Comparison of ENCODE assay signal across 7 mouse cellular contexts in genomic region chr4:150212553-150212971, GRCm38 (mm10). TPM values are rescaled to one million over a fixed set of nuclear protein-coding genes. Genes with fewer than 3 reads are reported as not detected.
A peak's percentile ranks its signal among the peaks of the same experiment; 100 is the strongest.
DNase-seq lines count a peak whose midpoint lies in the region; ATAC-seq lines count a peak whose summit lies in the region.

No protein-coding gene starts in this region.

- peak; percentile 94 for DNase-seq in ES-CJ7 (ENCODE audit: low read depth, low spot score)
- DNase-seq in ZHBTc4 (ENCODE audit: low read depth, low spot score) = peak; percentile 95
- peak; percentile 66 to 76 for DNase-seq in monocyte, adult 2 months (ENCODE audit: low read depth in 1 of 2, low spot score in 2 of 2)
- no peak for DNase-seq in frontal cortex, postnatal 10 days (ENCODE audit: low spot score in 2 of 2)

- H3K36me3 ChIP-seq in forebrain, embryonic 13.5 days (ENCODE audit: poor library complexity, severe bottlenecking) = no peaks in the 10 kb centered on the region
- no peaks in the 10 kb centered on the region for H3K36me3 ChIP-seq in hindbrain, embryonic 15.5 days
- no peaks in the 10 kb centered on the region for H3K36me3 ChIP-seq in liver, embryonic 12.5 days

- no peaks in the 10 kb centered on the region for H3K9me3 ChIP-seq in forebrain, embryonic 13.5 days (replicated peaks)
- H3K9me3 ChIP-seq in hindbrain, embryonic 15.5 days = no peaks in the 10 kb centered on the region
- no peaks in the 10 kb centered on the region for H3K9me3 ChIP-seq in liver, embryonic 12.5 days (replicated peaks)

- no peak overlapping the region for H3K27ac ChIP-seq in forebrain, embryonic 13.5 days
- H3K27ac ChIP-seq in hindbrain, embryonic 15.5 days (replicated peaks) = no peak overlapping the region
- H3K27ac ChIP-seq in liver, embryonic 12.5 days = peak overlapping the region; percentile 41

- peak; percentile 77 for ATAC-seq in forebrain, embryonic 13.5 days
- ATAC-seq in hindbrain, embryonic 15.5 days (ENCODE audit: low FRiP score, low read depth) = 0 out of 2 replicates have a peak, but pooled peaks have one; percentile 56
- ATAC-seq in liver, embryonic 12.5 days = peak; percentile 82

- peak overlapping the region; percentile 52; the same call in 1 of the 2 replicates for H3K9ac ChIP-seq in forebrain, embryonic 13.5 days
- no peak overlapping the region for H3K9ac ChIP-seq in hindbrain, embryonic 15.5 days
- H3K9ac ChIP-seq in liver, embryonic 12.5 days = peak overlapping the region; percentile 59

- H3K4me1 ChIP-seq in forebrain, embryonic 13.5 days = peaks cover 13% of the 10 kb centered on the region; the same call in 1 of the 2 replicates
- H3K4me1 ChIP-seq in hindbrain, embryonic 15.5 days (replicated peaks) = peaks cover 4% of the 10 kb centered on the region; the same call in 1 of the 2 replicates
- H3K4me1 ChIP-seq in liver, embryonic 12.5 days = peaks cover 31% of the 10 kb centered on the region

- peak overlapping the region; percentile 53 for H3K4me2 ChIP-seq in forebrain, embryonic 13.5 days
- H3K4me2 ChIP-seq in hindbrain, embryonic 15.5 days = peak overlapping the region; percentile 56
- peak overlapping the region; percentile 75 for H3K4me2 ChIP-seq in liver, embryonic 12.5 days

- 1% methylated on average over 15 of the region's 15 CpGs for WGBS in forebrain, embryonic 13.5 days
- 2% methylated on average over 15 of the region's 15 CpGs for WGBS in hindbrain, embryonic 15.5 days
- 2% methylated on average over 15 of the region's 15 CpGs for WGBS in liver, embryonic 12.5 days (ENCODE audit: insufficient replicate concordance)

- H3K4me3 ChIP-seq in forebrain, embryonic 13.5 days = peak overlapping the region; percentile 23
- H3K4me3 ChIP-seq in hindbrain, embryonic 15.5 days = peak overlapping the region; percentile 29
- H3K4me3 ChIP-seq in liver, embryonic 12.5 days = peak overlapping the region; percentile 46

- H3K27me3 ChIP-seq in forebrain, embryonic 13.5 days = no peaks in the 10 kb centered on the region
- no peaks in the 10 kb centered on the region for H3K27me3 ChIP-seq in hindbrain, embryonic 15.5 days
- no peaks in the 10 kb centered on the region for H3K27me3 ChIP-seq in liver, embryonic 12.5 days (replicated peaks)

RNA-seq across cellular contexts. Expression of gene Car6, which starts 11.4 kb away (rescaled TPM):
- polyA plus RNA-seq in forebrain, embryonic 13.5 days (2015; fragmentation: Nextera tagmentation; extraction: Ambion mirVana) = 0.16 TPM in 1 of 2 replicates, not detected in the other
- polyA plus RNA-seq in hindbrain, embryonic 15.5 days (2015; fragmentation: Nextera tagmentation; extraction: Ambion mirVana) = not detected in 2 replicates
- polyA plus RNA-seq in liver, embryonic 12.5 days (2016; fragmentation: Nextera tagmentation; extraction: Ambion mirVana) = not detected in 2 replicates

RNA-seq across cellular contexts. Expression of gene Eno1, which starts 24.0 kb away (rescaled TPM):
- polyA plus RNA-seq in forebrain, embryonic 13.5 days (2015; fragmentation: Nextera tagmentation; extraction: Ambion mirVana) = 1,143 and 1,198 TPM in 2 replicates
- 1,126 and 1,158 TPM in 2 replicates for polyA plus RNA-seq in hindbrain, embryonic 15.5 days (2015; fragmentation: Nextera tagmentation; extraction: Ambion mirVana)
- polyA plus RNA-seq in liver, embryonic 12.5 days (2016; fragmentation: Nextera tagmentation; extraction: Ambion mirVana) = 1,241 and 1,342 TPM in 2 replicates

Comparison
In these comparisons a context has a peak if more than half of its experiments do, and no peak if none do; other contexts are left out.
1. DNase-seq: peak in ES-CJ7 (single experiment), ZHBTc4 (single experiment) and monocyte, adult 2 months (2 of 2); none in frontal cortex, postnatal 10 days (0 of 2).
2. Peak in every context shown above with its lines, with median percentiles within 50 percentile points of each other: ATAC-seq, H3K4me2 ChIP-seq and H3K4me3 ChIP-seq.